Mouse (Mus musculus) lung, postnatal 0 days (tissue): ENCODE data around the gene Edn2. TPM values are rescaled to one million over a fixed set of nuclear protein-coding genes. Genes with fewer than 3 reads are reported as not detected.

ENCODE experiments used
- ATAC-seq: fragments of 200-750 bp; cut with Nextera tagmentation; 2 replicates; pipeline ENCODE4 v1.8.0; 2017; ENCODE audit warnings: moderate library complexity
- DNase-seq: peaks from one replicate; pipeline ENCODE4 v3.0.0-alpha.2; 2016; ENCODE audit warnings: low spot score
- H3K27ac ChIP-seq: fragments of 300-500 bp; sonication (generic); 2 replicates; pipeline ENCODE4 v1.5.1; 2014; ENCODE audit warnings: antibody characterized with exemption, mild to moderate bottlenecking, low read length, mixed read lengths
- H3K27me3 ChIP-seq: fragments of 300-500 bp; sonication (generic); replicated peaks from 2 replicates; pipeline ENCODE4 v1.6.1; 2014; ENCODE audit warnings: low read length, mixed read lengths; ENCODE audit not compliant: insufficient read depth
- H3K36me3 ChIP-seq: fragments of 300-500 bp; sonication (generic); 2 replicates; pipeline ENCODE4 v1.6.1; 2014; ENCODE audit warnings: low read length, mixed read lengths; ENCODE audit not compliant: insufficient read depth
- H3K4me1 ChIP-seq: fragments of 300-500 bp; sonication (generic); 2 replicates; pipeline ENCODE4 v1.6.1; 2014; ENCODE audit warnings: antibody characterized with exemption, low read depth, low read length, mixed read lengths; ENCODE audit not compliant: insufficient read depth
- H3K4me2 ChIP-seq: fragments of 300-500 bp; sonication (generic); replicated peaks from 2 replicates; pipeline ENCODE4 v1.6.1; 2014; ENCODE audit warnings: low read depth, mild to moderate bottlenecking, low read length, moderate library complexity, mixed read lengths
- H3K4me3 ChIP-seq: fragments of 300-500 bp; sonication (generic); 2 replicates; pipeline ENCODE4 v1.5.1; 2014; ENCODE audit warnings: low read depth, low read length
- H3K9ac ChIP-seq: fragments of 300-500 bp; sonication (generic); replicated peaks from 2 replicates; pipeline ENCODE4 v1.6.1; 2014; ENCODE audit warnings: low read depth, mild to moderate bottlenecking
- H3K9me3 ChIP-seq: fragments of 300-500 bp; sonication (generic); 2 replicates; pipeline ENCODE4 v1.6.1; 2016; ENCODE audit warnings: low read length, mixed read lengths
- CTCF ChIP-seq: IDR thresholded peaks from 2 replicates; pipeline ENCODE4 v1.5.1; 2016; ENCODE audit warnings: antibody characterized with exemption, mild to moderate bottlenecking
- EP300 ChIP-seq: IDR thresholded peaks from 2 replicates; pipeline ENCODE4 v1.6.1; 2016; ENCODE audit warnings: antibody characterized with exemption, mild to moderate bottlenecking, control low read depth
- WGBS: fragments of 180-500 bp; shearing (Covaris S2); extraction: QIAGEN DNeasy Blood & Tissue Kit; methylation state at CpG from one replicate; pipeline ENCODE4 v1.1.7; 2014; 5-methylcytosine and 5-hydroxymethylcytosine counted together
- polyA plus RNA-seq: library from polyadenylated mRNA; unstranded; fragments of >200 nt; fragmentation: Nextera tagmentation; extraction: Ambion mirVana; gene quantifications from 2 replicates; pipeline ENCODE4 v1.2.1, GENCODE M21; 2015

The Edn2 gene
- polyA plus RNA-seq, 1 experiment from 2014 or later: 0.18 TPM

GRCm38 (mm10) chr4:120127333-120127732, 33.7 kb upstream of the Edn2 start:
- 87% methylated on average over 3 of the region's 3 CpGs for WGBS
- no peaks in the 10 kb centered on the region for H3K27me3 ChIP-seq
- H3K9ac ChIP-seq: no peak overlapping the region
- H3K36me3 ChIP-seq: no peaks in the 10 kb centered on the region
- H3K4me2 ChIP-seq: no peak overlapping the region
- H3K9me3 ChIP-seq: no peaks in the 10 kb centered on the region
- no peak for DNase-seq
- TF ChIP-seq CTCF: no peak
- no peak for TF ChIP-seq EP300
- H3K27ac ChIP-seq: no peak overlapping the region
- ATAC-seq: no peak
- H3K4me1 ChIP-seq: no peaks in the 10 kb centered on the region; the same call in 1 of the 2 replicates
- H3K4me3 ChIP-seq: no peak overlapping the region

GRCm38 (mm10) chr4:120128033-120128432, 33.0 kb upstream of the Edn2 start:
- no peaks in the 10 kb centered on the region for H3K36me3 ChIP-seq
- TF ChIP-seq EP300: no peak
- no peak for TF ChIP-seq CTCF
- ATAC-seq (peak; percentile 42), DNase-seq (peak; percentile 61)
- WGBS: 35% methylated on average over 4 of the region's 4 CpGs
- H3K4me2 ChIP-seq: no peak overlapping the region
- no peak overlapping the region for H3K9ac ChIP-seq
- H3K27me3 ChIP-seq: no peaks in the 10 kb centered on the region
- H3K4me3 ChIP-seq: no peak overlapping the region
- no peaks in the 10 kb centered on the region for H3K9me3 ChIP-seq
- H3K27ac ChIP-seq: no peak overlapping the region
- H3K4me1 ChIP-seq: no peaks in the 10 kb centered on the region; the same call in 1 of the 2 replicates

DNA sequence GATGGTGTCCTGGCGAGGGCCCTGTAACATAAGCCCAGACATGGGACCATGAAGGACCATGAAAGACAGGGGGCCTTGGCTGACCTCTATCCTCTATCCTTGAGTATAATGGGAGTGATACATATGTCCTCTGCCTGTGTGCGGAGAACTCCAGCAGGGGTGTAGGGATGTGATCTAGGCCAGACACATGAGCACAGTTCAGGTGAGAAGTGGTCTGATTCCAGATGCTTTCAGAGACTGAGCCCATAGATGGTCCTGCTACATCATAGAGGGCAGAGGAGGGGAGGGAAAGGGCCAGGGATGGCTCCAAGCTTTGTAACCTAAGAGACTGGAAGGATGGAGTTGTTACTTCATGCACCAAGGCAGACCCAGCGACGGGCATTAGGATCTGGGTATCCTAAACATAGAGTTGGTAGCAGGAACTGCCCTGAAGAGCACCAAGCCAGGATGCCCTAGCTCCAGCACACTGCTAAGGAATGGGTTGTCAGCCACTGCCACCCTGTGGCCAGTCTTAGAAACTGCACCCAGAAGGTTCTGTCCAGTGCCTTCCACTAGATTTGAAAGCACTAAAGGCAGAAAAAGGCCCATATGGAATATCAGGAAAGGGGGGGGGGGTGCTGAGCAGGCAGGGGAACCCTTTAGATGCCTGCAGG, 31.6 kb upstream of the Edn2 start:
- no peaks in the 10 kb centered on the region for H3K27me3 ChIP-seq
- H3K4me3 ChIP-seq: no peak overlapping the region
- TF ChIP-seq EP300 (no peak), CTCF (peak; percentile 95)
- no peaks in the 10 kb centered on the region; the same call in 1 of the 2 replicates for H3K4me1 ChIP-seq
- DNase-seq: peak; percentile 82
- H3K9me3 ChIP-seq: no peaks in the 10 kb centered on the region
- no peak overlapping the region for H3K9ac ChIP-seq
- peak; percentile 43; the same call in 1 of the 2 replicates for ATAC-seq
- WGBS: 41% methylated on average over 4 of the region's 4 CpGs
- no peaks in the 10 kb centered on the region for H3K36me3 ChIP-seq
- no peak overlapping the region for H3K27ac ChIP-seq
- H3K4me2 ChIP-seq: no peak overlapping the region

- no peak overlapping the region for H3K9ac ChIP-seq
These were observed 30.1 kb upstream of the Edn2 start for GRCm38 (mm10) chr4:120130926-120131325.

GRCm38 (mm10) chr4:120131441-120132220, 29.4 kb upstream of the Edn2 start:
- H3K4me2 ChIP-seq: no peak overlapping the region
- no peak overlapping the region for H3K27ac ChIP-seq

More at GRCm38 (mm10) chr4:120130926-120131325, 30.1 kb upstream of the Edn2 start:
- WGBS: 84% methylated on average over 4 of the region's 4 CpGs
- Histone ChIP-seq H3K4me3 (no peak overlapping the region), H3K4me2 (no peak overlapping the region), H3K27ac (no peak overlapping the region), H3K27me3 (no peaks in the 10 kb centered on the region), H3K4me1 (no peaks in the 10 kb centered on the region; the same call in 1 of the 2 replicates), H3K36me3 (no peaks in the 10 kb centered on the region), H3K9me3 (no peaks in the 10 kb centered on the region)
- DNase-seq (no peak), ATAC-seq (no peak)
- TF ChIP-seq CTCF (no peak), EP300 (no peak)

GRCm38 (mm10) chr4:120134223-120134622, 26.8 kb upstream of the Edn2 start:
- no peak for ATAC-seq
- WGBS: 78% methylated on average over 6 of the region's 6 CpGs

More at GRCm38 (mm10) chr4:120131441-120132220, 29.4 kb upstream of the Edn2 start:
- Histone ChIP-seq H3K9ac (no peak overlapping the region), H3K4me3 (no peak overlapping the region), H3K36me3 (no peaks in the 10 kb centered on the region), H3K9me3 (no peaks in the 10 kb centered on the region), H3K4me1 (no peaks in the 10 kb centered on the region; the same call in 1 of the 2 replicates), H3K27me3 (no peaks in the 10 kb centered on the region)
- peak; percentile 82 for DNase-seq
- WGBS: 44% methylated on average over 24 of the region's 24 CpGs
- ATAC-seq: peak; percentile 89
- peak; percentile 65; the same call in 1 of the 2 replicates for TF ChIP-seq EP300
- TF ChIP-seq CTCF: no peak

More at GRCm38 (mm10) chr4:120134223-120134622, 26.8 kb upstream of the Edn2 start:
- no peak for TF ChIP-seq CTCF
- TF ChIP-seq EP300: no peak
- Histone ChIP-seq H3K9ac (no peak overlapping the region), H3K27ac (no peak overlapping the region), H3K9me3 (no peaks in the 10 kb centered on the region), H3K4me2 (no peak overlapping the region), H3K4me1 (no peaks in the 10 kb centered on the region; the same call in 1 of the 2 replicates), H3K27me3 (no peaks in the 10 kb centered on the region), H3K4me3 (no peak overlapping the region), H3K36me3 (no peaks in the 10 kb centered on the region)
- DNase-seq: no peak
